Mouse (Mus musculus) heart, postnatal 25 days (tissue): Measurements from ENCODE around the gene Rad9a. TPM values are rescaled to one million over a fixed set of nuclear protein-coding genes. Genes with fewer than 3 reads are reported as not detected.

Experiments
- DNase-seq: peaks from one replicate; pipeline ENCODE4 v3.0.0; 2022; ENCODE audit warnings: low spot score
- intact Hi-C: fragments of 180-260 bp; cut with DNase I; formaldehyde crosslinking; loops from one replicate; pipeline ENCODE4 v1.15.1; 2025
- microRNA-seq: library from miRNA; unstranded; fragments of <30 nt; microRNA quantifications from one replicate; pipeline ENCODE4 v1.2.0, GENCODE M21; 2022
- total RNA-seq, 2 experiments: library from RNA; stranded (reverse); gene quantifications; 2 replicates each; pipeline ENCODE4 v1.2.3; 2021

Gene Rad9a
- total RNA-seq, 2 experiments from 2014 or later = 5.3 to 5.8 TPM

DNA sequence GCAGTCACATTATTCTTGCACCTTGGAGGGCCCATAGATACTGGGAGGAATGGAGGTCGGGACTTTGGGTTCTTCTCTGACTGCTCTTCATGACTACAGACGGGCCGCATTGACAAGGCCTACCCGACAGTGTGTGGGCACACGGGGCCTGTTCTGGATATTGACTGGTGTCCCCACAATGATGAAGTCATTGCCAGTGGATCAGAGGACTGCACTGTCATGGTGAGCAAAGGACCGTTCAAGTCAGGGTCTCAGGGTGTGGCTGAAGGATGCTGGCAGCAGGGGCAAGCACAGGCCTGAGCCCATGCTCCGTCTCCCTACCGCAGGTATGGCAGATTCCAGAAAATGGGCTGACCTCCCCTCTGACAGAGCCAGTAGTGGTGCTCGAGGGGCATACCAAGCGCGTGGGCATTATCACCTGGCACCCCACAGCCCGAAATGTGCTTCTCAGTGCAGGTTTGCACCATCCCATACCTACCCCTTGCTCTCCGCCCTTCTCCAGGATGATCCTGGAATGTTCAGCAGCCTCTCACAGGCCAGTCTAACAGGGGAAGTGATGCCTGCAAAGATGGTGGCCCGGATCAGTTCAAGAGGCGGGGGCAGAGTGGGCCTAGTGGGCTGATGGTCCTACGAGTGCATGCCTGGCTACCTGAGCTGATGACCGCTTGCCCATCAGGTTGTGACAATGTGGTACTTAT lies 51.5 kb downstream of the Rad9a start:
- intact Hi-C loops = no loop called here
- no peak for DNase-seq

DNA sequence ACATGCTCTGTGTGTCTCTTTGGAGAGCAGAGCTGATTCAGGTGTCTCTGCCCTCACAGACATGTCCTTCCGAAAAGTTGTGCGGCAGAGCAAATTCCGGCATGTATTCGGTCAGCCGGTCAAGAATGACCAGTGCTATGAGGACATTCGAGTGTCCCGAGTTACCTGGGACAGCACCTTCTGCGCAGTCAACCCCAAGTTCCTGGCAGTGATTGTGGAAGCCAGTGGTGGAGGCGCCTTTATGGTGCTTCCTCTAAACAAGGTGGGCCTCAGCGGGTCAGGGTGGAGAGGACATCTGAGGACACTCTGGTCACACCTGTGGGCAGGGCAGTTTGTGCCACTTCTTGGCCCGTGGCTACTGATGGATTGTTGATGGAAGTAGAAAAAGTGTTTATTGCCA lies 52.2 kb downstream of the Rad9a start:
- DNase-seq = no peak
- intact Hi-C loops = no loop called here

DNA sequence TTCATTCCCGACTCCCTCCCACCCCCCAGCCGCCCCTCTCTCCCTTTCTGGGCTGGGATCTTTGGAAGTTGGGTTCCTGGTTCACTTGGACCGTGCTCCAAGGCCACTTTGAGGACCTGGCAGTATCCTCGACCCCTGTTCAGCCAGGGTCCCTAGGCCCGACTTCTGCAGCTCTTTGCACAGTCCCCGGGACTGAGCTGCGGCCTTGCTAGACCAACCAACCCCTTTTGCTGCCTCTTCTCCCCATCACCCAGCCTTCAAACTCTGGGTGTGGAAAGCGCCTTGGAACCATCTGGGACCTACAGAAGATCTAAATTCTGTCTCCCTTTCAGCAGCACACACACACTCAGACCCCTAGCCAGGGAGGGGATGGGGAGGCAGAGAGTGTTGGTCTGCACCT lies 52.6 kb downstream of the Rad9a start:
- DNase-seq = no peak
- intact Hi-C loops = no loop called here

DNA sequence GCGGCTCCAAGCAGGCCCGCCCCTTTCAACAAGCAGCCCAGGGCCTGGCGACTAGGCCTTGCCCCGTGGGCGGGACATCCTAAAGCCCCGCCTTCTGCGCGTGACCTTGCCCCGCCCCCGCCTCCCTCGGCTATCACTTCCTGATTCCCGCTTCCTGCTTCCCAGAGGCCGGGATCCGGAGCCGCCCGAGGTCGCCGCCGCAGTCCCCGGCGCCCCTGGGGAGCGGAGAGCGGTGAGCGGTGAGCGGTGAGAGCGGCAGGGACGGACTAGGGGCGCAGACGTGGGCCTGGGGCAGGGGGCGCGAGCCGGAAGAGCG lies 53.0 kb downstream of the Rad9a start, which contains the start of gene Coro1b:
Gene Coro1b, plus strand, starts transcription at position 129 of the 316 bp plus-strand sequence.
- intact Hi-C loops = no loop called here
- DNase-seq = peak; percentile 95

GRCm38 (mm10) chr19:4147782-4148490 lies 53.5 kb downstream of the Rad9a start:
- no peak for DNase-seq
- intact Hi-C loops = no loop called here

DNA sequence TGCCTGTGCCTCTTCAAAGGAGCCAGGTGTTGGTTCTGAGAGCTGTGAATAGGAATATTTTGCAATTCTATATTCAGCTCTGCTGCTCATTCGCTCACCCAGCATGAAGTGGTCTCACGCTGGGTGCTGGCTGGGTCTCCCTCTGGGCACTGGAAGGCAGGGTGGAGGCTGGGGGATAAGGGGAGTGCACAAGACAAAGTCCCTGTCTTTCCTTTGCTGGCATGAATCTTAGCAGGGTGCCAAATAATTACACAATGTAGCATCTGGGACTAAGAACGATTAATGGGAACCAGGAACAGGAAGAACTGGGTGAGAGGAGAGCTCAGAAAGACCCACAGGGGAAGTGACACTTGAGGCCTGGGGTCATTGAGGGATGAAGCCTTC lies 54.4 kb downstream of the Rad9a start:
- intact Hi-C loops = no loop called here
- DNase-seq = no peak

DNA sequence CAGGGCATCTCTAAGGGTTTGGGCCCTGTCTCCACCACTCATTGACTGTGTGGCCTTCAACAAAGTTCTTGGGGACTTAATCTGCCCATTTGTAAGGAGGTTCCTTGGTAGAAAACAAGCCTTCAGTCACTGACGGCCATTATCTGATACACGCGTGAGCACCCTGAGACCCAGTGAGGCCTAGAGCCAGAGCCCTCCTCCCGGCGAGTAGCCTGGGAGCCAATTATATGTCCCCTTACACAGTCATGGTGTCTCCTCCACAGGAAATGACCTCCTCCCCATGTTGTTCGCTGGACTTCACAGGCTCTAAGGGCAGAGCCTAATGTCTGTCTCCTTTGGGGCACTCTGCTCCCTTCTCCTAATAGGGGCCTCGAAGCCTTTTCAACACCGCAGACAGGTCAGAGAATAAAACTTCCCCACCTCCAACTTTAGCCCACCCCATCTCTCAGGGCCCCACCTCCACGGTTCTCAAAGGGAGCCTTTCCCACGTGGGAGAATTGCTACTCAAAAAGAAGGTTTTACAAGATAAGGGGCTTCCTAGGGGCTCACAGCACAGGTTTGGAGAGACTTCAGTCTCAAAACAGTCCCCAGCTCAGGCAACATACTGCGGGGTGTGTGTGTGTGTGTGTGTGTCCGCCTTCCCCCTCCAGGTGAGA lies 55.0 kb downstream of the Rad9a start:
- intact Hi-C loops = no loop called here
- no peak for DNase-seq

DNA sequence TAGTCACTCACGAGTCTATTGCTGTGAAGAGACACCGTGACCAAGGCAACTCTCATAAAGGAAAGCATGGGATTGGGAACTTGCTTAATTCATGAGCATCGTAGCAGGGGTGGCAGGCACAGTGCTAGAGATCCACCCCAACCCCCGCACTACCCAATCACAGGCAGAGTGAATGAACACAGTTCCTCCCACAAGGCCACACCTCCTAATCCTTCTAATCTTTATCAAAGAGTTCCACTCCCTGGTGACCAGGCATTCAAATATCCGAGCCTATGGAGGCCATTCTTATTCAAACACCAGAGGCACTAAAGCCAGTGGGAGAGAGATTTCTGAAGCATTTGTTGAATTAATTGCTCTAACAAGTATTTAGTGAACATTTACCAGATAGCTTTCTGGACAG lies 55.5 kb downstream of the Rad9a start:
- intact Hi-C loops = no loop called here
- DNase-seq = no peak

Small RNA genes within 50 kb of the gene (microRNA-seq; reads per million reads assigned to microRNA genes)
- gene Gm26115 = not detected

Other genes with a start within 250 kb of the Rad9a start
- gene Aldh3b3, start 243.0 kb downstream of the Rad9a start, total RNA-seq = 1 to 10 TPM in 1 of 2 experiments, under 1 TPM in 1; 0.60 to 1.1 TPM
- under 1 TPM; 0.14 to 0.23 TPM for gene Aldh3b2, start 229.3 kb downstream of the Rad9a start, total RNA-seq
- gene Acy3, start 215.1 kb downstream of the Rad9a start, total RNA-seq = 10 to 100 TPM; 20.3 to 21.5 TPM
- not detected for gene Tbx10, start 208.9 kb downstream of the Rad9a start, total RNA-seq
- 100 to 1,000 TPM; 109 to 118 TPM for gene Nudt8, start 201.1 kb downstream of the Rad9a start, total RNA-seq
- 1 to 10 TPM; 2.0 to 2.2 TPM for gene Gm49405, start 201.0 kb downstream of the Rad9a start, total RNA-seq
- gene Doc2g, start 198.3 kb downstream of the Rad9a start, total RNA-seq = 100 to 1,000 TPM; 148 to 152 TPM
- gene Ndufv1, start 188.9 kb downstream of the Rad9a start, total RNA-seq = 1,000 to 10,000 TPM; 1,136 to 1,167 TPM
- gene Gstp1, start 163.7 kb downstream of the Rad9a start, total RNA-seq = 100 to 1,000 TPM; 321 to 327 TPM
- 100 to 1,000 TPM in 1 of 2 experiments, 10 to 100 TPM in 1; 87.8 to 116 TPM for gene Gstp2, start 155.6 kb downstream of the Rad9a start, total RNA-seq
- gene Gstp3, start 142.1 kb downstream of the Rad9a start, total RNA-seq = not detected
- not detected for gene Cabp2, start 120.1 kb downstream of the Rad9a start, total RNA-seq
- gene Cdk2ap2, start 104.5 kb downstream of the Rad9a start, total RNA-seq = 10 to 100 TPM; 36.6 to 45.1 TPM
- 10 to 100 TPM; 20.8 to 22.1 TPM for gene Pitpnm1, start 101.7 kb downstream of the Rad9a start, total RNA-seq
- 10 to 100 TPM; 54.2 to 56.8 TPM for gene Aip, start 75.8 kb downstream of the Rad9a start, total RNA-seq
- gene Gpr152, start 61.9 kb downstream of the Rad9a start, total RNA-seq = not detected
- under 1 TPM in 1 of 2 experiments, not detected in 1; 0.31 TPM for gene Cabp4, start 57.6 kb downstream of the Rad9a start, total RNA-seq
- gene Coro1b, start 53.0 kb downstream of the Rad9a start, total RNA-seq = 10 to 100 TPM; 53.4 to 57.6 TPM
- gene Ptprcap, start 48.1 kb downstream of the Rad9a start, total RNA-seq = 1 to 10 TPM in 1 of 2 experiments, under 1 TPM in 1; 0.94 to 1.5 TPM
- gene Rps6kb2, start 38.3 kb downstream of the Rad9a start, total RNA-seq = 10 to 100 TPM; 16.5 to 16.8 TPM
- 10 to 100 TPM; 33.5 to 34.1 TPM for gene Carns1, start 26.2 kb downstream of the Rad9a start, total RNA-seq
- gene Tbc1d10c, start 10.4 kb downstream of the Rad9a start, total RNA-seq = 1 to 10 TPM; 9.2 to 9.3 TPM
- 100 to 1,000 TPM; 337 TPM for gene Ppp1ca, start 9.6 kb downstream of the Rad9a start, total RNA-seq
- gene Clcf1, start 12.6 kb upstream of the Rad9a start, total RNA-seq = 1 to 10 TPM in 1 of 2 experiments, under 1 TPM in 1; 0.94 to 2.0 TPM
- not detected for gene AC109138.7, start 12.7 kb upstream of the Rad9a start, total RNA-seq
- 10 to 100 TPM in 1 of 2 experiments, 1 to 10 TPM in 1; 9.7 to 11.1 TPM for gene Pold4, start 30.2 kb upstream of the Rad9a start, total RNA-seq
- 1 to 10 TPM; 5.8 to 6.6 TPM for gene Ssh3, start 67.5 kb upstream of the Rad9a start, total RNA-seq
- gene Ankrd13d, start 81.5 kb upstream of the Rad9a start, total RNA-seq = 1 to 10 TPM; 1.2 to 1.5 TPM
- gene Grk2, start 104.6 kb upstream of the Rad9a start, total RNA-seq = 10 to 100 TPM; 49.3 to 57.9 TPM
- gene Kdm2a, start 196.6 kb upstream of the Rad9a start, total RNA-seq = 10 to 100 TPM; 35.3 to 44.0 TPM
- gene Rhod, start 237.8 kb upstream of the Rad9a start, total RNA-seq = 1 to 10 TPM; 4.6 to 6.4 TPM